Mouse (Mus musculus): ENCODE results near the gene Brf1.

DNA sequence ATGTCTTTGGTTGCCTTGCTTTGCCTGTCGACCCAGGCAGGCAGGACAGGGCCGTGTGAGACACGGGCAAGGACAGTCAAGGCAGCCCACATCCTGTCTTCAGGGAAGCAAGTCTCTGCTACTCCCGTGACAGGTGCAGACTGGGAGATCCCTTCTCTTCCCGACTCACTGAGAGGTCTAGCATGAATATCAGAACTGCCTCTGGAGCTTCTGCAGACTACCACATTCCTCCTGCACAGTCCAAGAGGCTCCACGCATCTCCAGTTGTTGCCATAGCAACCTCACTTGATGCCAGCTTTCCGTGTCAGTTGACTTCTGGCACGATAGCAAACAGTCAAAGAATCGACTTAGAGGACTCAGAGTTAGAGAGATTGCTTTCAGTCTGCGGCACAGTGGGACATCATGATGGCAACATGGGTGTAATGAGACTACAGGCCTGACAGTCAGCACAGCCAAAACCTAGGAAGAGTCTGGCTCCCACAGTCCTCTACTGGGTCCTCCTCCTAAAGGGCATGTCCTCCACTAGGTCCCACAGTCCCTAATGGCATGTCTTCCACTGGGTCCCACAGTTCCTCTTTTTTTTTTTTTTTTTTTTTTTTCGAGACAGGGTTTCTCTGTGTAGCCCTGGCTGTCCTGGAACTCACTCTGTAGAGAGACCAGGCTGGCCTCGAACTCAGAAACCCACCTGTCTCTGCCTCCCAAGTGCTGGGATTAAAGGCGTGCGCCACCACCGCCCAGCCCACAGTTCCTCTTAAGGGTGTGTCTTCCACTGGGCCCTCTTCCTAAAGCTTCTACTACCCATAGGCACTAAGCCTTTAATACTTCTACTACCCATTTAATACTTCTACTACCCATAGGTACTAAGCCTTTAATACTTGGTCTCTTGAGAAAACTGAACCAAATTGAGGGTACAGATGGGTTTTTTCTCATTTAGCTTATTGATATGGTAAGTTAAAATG lies 41.3 kb upstream of the Brf1 start:
- TF ChIP-seq CTCF (IDR thresholded peaks at IDR 0.05; ENCODE audit: insufficient read depth, low read length) (no peak), POLR2A (IDR thresholded peaks at IDR 0.05; ENCODE audit: borderline replicate concordance, extremely low read depth, low read depth, low read length) (no peak)
